Mouse (Mus musculus) neural tube, embryonic 15.5 days (tissue): ENCODE results near the gene Sept9. TPM values are rescaled to one million over a fixed set of nuclear protein-coding genes. Genes with fewer than 3 reads are reported as not detected.

Source experiments
- ATAC-seq: fragments of 200-750 bp; cut with Nextera tagmentation; 2 replicates; pipeline ENCODE4 v1.8.0; 2017; ENCODE audit warnings: mild to moderate bottlenecking, moderate TSS enrichment, moderate library complexity; ENCODE audit not compliant: low FRiP score
- H3K27ac ChIP-seq: fragments of 300-500 bp; sonication (generic); replicated peaks from 2 replicates; pipeline ENCODE4 v1.5.1; 2015; ENCODE audit warnings: mild to moderate bottlenecking, inconsistent platforms
- H3K27me3 ChIP-seq: fragments of 300-500 bp; sonication (generic); replicated peaks from 2 replicates; pipeline ENCODE4 v1.6.1; 2015; ENCODE audit warnings: inconsistent platforms
- H3K36me3 ChIP-seq: fragments of 300-500 bp; sonication (generic); 2 replicates; pipeline ENCODE4 v1.6.1; 2015; ENCODE audit warnings: inconsistent platforms
- H3K4me1 ChIP-seq: fragments of 300-500 bp; sonication (generic); 2 replicates; pipeline ENCODE4 v1.6.1; 2015; ENCODE audit warnings: inconsistent platforms
- H3K4me2 ChIP-seq: fragments of 300-500 bp; sonication (generic); 2 replicates; pipeline ENCODE4 v1.6.1; 2015; ENCODE audit warnings: inconsistent platforms, mild to moderate bottlenecking, moderate library complexity
- H3K4me3 ChIP-seq: fragments of 300-500 bp; sonication (generic); replicated peaks from 2 replicates; pipeline ENCODE4 v1.5.1; 2015; ENCODE audit warnings: mild to moderate bottlenecking, inconsistent platforms
- H3K9ac ChIP-seq: fragments of 300-500 bp; sonication (generic); replicated peaks from 2 replicates; pipeline ENCODE4 v1.6.1; 2015; ENCODE audit warnings: mild to moderate bottlenecking, inconsistent platforms
- H3K9me3 ChIP-seq: fragments of 300-500 bp; sonication (generic); replicated peaks from 2 replicates; pipeline ENCODE4 v1.6.1; 2016; ENCODE audit warnings: inconsistent platforms
- WGBS: fragments of 180-500 bp; shearing (Covaris S2); methylation state at CpG from one replicate; pipeline ENCODE4 v1.1.7; 2015; ENCODE audit warnings: mixed read lengths; 5-methylcytosine and 5-hydroxymethylcytosine counted together
- polyA plus RNA-seq: library from polyadenylated mRNA; unstranded; fragments of >200 nt; fragmentation: Nextera tagmentation; extraction: Ambion mirVana; gene quantifications from 2 replicates; pipeline ENCODE4 v1.2.1, GENCODE M21; 2015

Gene Sept9
- polyA plus RNA-seq, 1 experiment from 2014 or later: 92.2 TPM

- Histone ChIP-seq H3K9ac (no peak overlapping the region), H3K4me3 (no peak overlapping the region), H3K27me3 (no peaks in the 10 kb centered on the region), H3K4me2 (no peak overlapping the region), H3K9me3 (no peaks in the 10 kb centered on the region), H3K36me3 (no peaks in the 10 kb centered on the region), H3K27ac (peak overlapping the region; percentile 42), H3K4me1 (peaks cover 21% of the 10 kb centered on the region)
- no peak for ATAC-seq
- 80% methylated on average over 18 of the region's 18 CpGs for WGBS
Observed at GRCm38 (mm10) chr11:117249282-117249984, 50.0 kb downstream of the Sept9 start.

GRCm38 (mm10) chr11:117249985-117250928 is 50.8 kb downstream of the Sept9 start:
- Histone ChIP-seq H3K4me1 (peaks cover 21% of the 10 kb centered on the region), H3K4me2 (no peak overlapping the region), H3K9me3 (no peaks in the 10 kb centered on the region), H3K36me3 (no peaks in the 10 kb centered on the region), H3K4me3 (no peak overlapping the region), H3K27me3 (no peaks in the 10 kb centered on the region), H3K27ac (no peak overlapping the region), H3K9ac (no peak overlapping the region)
- ATAC-seq: no peak
- 88% methylated on average over 22 of the region's 22 CpGs for WGBS

DNA sequence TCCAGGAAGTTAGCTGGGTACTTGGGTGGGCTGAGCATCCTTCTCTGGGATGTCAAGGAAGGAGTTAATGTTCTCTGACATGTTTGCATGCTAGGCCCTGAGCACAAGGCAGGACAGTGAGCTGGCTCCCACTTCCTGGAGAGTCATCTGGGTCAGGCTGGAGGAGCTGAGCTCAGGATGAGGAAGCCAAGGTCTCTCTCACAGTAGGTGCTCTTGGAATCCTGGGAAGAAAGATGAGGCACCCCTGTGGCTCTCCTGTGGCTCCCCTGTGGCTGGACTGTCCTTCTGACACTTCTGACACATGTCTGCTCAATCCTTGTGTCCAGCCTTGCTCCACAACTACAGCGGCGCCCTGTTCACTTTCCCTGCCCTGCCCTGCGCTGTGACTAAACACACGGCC is 52.3 kb downstream of the Sept9 start:
- H3K4me1 ChIP-seq: peaks cover 29% of the 10 kb centered on the region
- no peak overlapping the region for H3K4me3 ChIP-seq
- no peaks in the 10 kb centered on the region for H3K9me3 ChIP-seq
- H3K36me3 ChIP-seq: no peaks in the 10 kb centered on the region
- no peaks in the 10 kb centered on the region for H3K27me3 ChIP-seq
- no peak overlapping the region for H3K4me2 ChIP-seq
- no peak for ATAC-seq
- H3K27ac ChIP-seq: no peak overlapping the region
- H3K9ac ChIP-seq: peak overlapping the region; percentile 14; the same call in 1 of the 2 replicates
- WGBS: 94% methylated on average over 4 of the region's 4 CpGs

DNA sequence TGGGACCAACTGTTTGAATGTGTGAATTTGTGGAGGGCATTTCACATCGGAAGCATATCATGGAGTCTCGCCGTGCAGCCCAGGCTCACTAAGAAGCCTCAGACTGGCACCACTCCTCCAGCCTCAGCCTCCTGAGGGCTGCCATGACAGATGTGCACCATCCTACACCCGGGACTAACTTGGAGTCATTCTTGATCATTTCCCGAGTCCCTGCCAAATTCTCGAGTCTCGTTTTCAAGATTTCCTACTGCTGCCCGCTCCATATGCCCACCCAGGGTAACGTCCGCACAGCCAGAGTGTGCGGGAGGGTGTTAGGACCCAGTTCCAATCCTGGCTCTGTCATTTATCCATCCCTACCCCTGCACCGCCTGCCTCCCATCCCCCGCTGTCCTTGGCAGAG is 53.4 kb downstream of the Sept9 start:
- H3K36me3 ChIP-seq: no peaks in the 10 kb centered on the region
- H3K9ac ChIP-seq: no peak overlapping the region
- H3K27ac ChIP-seq: no peak overlapping the region
- peaks cover 29% of the 10 kb centered on the region for H3K4me1 ChIP-seq
- H3K4me2 ChIP-seq: no peak overlapping the region
- no peaks in the 10 kb centered on the region for H3K9me3 ChIP-seq
- no peak for ATAC-seq
- H3K27me3 ChIP-seq: no peaks in the 10 kb centered on the region
- no peak overlapping the region for H3K4me3 ChIP-seq
- WGBS: 85% methylated on average over 13 of the region's 13 CpGs

DNA sequence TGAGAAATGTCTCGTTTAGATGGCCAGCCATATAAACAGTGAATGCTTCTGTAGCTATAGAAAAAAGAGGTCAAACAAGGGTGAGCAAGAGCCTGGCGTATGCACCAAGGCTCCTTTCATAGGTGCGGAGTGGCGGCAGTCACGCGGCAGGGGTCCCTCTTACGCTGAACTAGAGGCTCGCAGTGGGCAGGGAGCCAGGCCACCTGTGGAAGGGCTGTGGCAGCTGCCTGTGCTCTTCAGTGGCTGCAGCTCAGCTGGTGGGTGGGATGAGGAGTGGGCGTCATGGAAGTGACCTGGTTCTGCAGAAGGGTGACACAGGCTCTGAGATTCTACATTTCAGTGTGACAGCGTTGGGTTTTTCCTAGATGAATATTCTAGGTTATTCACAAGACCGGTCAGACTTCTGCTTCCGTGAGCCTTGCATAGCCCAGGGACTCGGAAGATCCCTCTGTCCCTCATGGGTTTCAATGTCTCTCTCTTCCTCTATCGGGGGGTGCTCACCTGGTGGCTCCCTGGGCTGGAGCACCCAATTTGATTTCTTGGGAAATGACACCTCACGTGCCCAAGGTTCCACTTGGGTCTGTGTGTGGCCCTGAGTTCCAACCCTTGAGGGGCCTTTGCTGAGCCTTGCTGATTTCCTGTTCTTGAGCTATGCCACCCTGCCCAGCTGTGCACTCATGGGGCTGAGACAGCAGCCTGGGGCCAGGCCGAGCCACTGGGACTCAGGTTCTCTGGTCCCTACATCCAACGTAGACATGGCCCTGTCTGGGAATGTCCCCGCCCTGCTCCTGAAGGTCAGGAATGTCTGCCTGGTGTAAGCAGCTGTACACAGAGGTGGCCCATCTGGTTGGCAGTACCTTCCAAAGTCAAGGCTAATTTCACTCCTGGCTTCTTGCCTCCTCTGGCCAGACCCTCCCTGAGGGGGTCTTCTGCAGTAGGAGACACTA is 55.0 kb downstream of the Sept9 start:
- Histone ChIP-seq H3K4me3 (no peak overlapping the region), H3K27me3 (no peaks in the 10 kb centered on the region), H3K27ac (no peak overlapping the region), H3K4me2 (no peak overlapping the region), H3K9me3 (no peaks in the 10 kb centered on the region), H3K9ac (no peak overlapping the region), H3K36me3 (no peaks in the 10 kb centered on the region), H3K4me1 (peaks cover 18% of the 10 kb centered on the region)
- 59% methylated on average over 18 of the region's 18 CpGs for WGBS
- ATAC-seq: no peak

- ATAC-seq: no peak
- H3K9me3 ChIP-seq: no peaks in the 10 kb centered on the region
- H3K27me3 ChIP-seq: no peaks in the 10 kb centered on the region
- peaks cover 15% of the 10 kb centered on the region for H3K4me1 ChIP-seq
- H3K9ac ChIP-seq: no peak overlapping the region
- H3K4me2 ChIP-seq: no peak overlapping the region
- no peaks in the 10 kb centered on the region for H3K36me3 ChIP-seq
- H3K27ac ChIP-seq: no peak overlapping the region
- H3K4me3 ChIP-seq: no peak overlapping the region
- 81% methylated on average over 3 of the region's 3 CpGs for WGBS
Observed at GRCm38 (mm10) chr11:117255108-117255489, 55.6 kb downstream of the Sept9 start.

DNA sequence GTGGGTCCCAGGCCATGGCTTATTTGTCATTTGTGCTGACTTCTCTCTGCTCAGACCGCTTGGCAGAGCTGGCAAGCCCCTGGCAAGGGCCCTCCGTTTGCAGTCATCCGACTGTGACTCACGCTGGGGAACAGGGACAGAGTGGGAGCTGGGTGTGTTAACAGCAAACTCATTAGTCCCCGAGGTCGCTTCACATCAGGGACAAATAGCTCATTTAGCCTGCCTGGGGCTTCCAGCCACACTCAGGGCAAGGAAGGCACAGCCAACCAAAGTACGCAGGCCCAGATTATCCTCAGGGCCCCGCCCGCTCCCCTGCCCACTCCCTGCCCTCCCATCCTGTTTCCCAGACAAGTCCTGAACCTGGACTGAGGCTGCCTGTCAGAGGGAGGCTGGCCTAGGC is 56.6 kb downstream of the Sept9 start:
- Histone ChIP-seq H3K36me3 (no peaks in the 10 kb centered on the region), H3K27ac (no peak overlapping the region), H3K4me2 (no peak overlapping the region), H3K4me3 (no peak overlapping the region), H3K9ac (no peak overlapping the region), H3K4me1 (peaks cover 15% of the 10 kb centered on the region), H3K27me3 (no peaks in the 10 kb centered on the region), H3K9me3 (no peaks in the 10 kb centered on the region)
- 39% methylated on average over 9 of the region's 9 CpGs for WGBS
- no peak for ATAC-seq

GRCm38 (mm10) chr11:117256840-117257239 is 57.4 kb downstream of the Sept9 start:
- no peaks in the 10 kb centered on the region for H3K36me3 ChIP-seq
- 94% methylated on average over 6 of the region's 6 CpGs for WGBS
- no peak overlapping the region for H3K27ac ChIP-seq
- no peaks in the 10 kb centered on the region for H3K9me3 ChIP-seq
- peaks cover 15% of the 10 kb centered on the region for H3K4me1 ChIP-seq
- no peak for ATAC-seq
- H3K9ac ChIP-seq: no peak overlapping the region
- no peaks in the 10 kb centered on the region for H3K27me3 ChIP-seq
- no peak overlapping the region for H3K4me2 ChIP-seq
- H3K4me3 ChIP-seq: no peak overlapping the region

DNA sequence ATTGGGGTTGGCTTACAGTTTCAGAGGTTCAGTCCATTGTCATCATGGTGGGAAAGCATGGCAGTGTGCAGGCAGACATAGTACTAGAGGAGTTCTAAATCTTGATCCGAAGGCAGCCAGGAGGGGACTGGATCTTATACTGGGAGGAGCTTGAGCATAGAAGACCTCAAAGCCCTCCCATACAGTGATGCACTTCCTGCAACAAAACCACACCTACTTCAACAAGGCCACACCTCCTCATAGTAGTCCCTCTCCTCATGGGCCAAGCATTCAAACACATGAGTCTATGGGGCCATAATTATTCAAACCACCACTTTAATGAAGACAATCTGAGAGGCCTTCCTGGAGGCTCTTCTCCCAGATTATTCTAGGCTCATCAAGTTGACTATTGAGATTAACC is 57.8 kb downstream of the Sept9 start:
- Histone ChIP-seq H3K4me1 (peaks cover 15% of the 10 kb centered on the region), H3K4me2 (no peak overlapping the region), H3K9ac (no peak overlapping the region), H3K27me3 (no peaks in the 10 kb centered on the region), H3K4me3 (no peak overlapping the region), H3K27ac (no peak overlapping the region), H3K36me3 (no peaks in the 10 kb centered on the region), H3K9me3 (no peaks in the 10 kb centered on the region)
- 94% methylated on average over 1 of the region's 1 CpGs for WGBS
- no peak for ATAC-seq

- H3K4me2 ChIP-seq: no peak overlapping the region
- H3K9me3 ChIP-seq: no peaks in the 10 kb centered on the region
- H3K4me3 ChIP-seq: no peak overlapping the region
- no peak overlapping the region for H3K9ac ChIP-seq
- H3K36me3 ChIP-seq: no peaks in the 10 kb centered on the region
- no peaks in the 10 kb centered on the region for H3K27me3 ChIP-seq
- no peak for ATAC-seq
- peaks cover 15% of the 10 kb centered on the region for H3K4me1 ChIP-seq
- H3K27ac ChIP-seq: no peak overlapping the region
Observed at GRCm38 (mm10) chr11:117257842-117258241, 58.4 kb downstream of the Sept9 start.

- Histone ChIP-seq H3K4me1 (peaks cover 17% of the 10 kb centered on the region), H3K9ac (no peak overlapping the region), H3K4me3 (no peak overlapping the region), H3K27me3 (no peaks in the 10 kb centered on the region), H3K4me2 (no peak overlapping the region), H3K27ac (no peak overlapping the region), H3K9me3 (no peaks in the 10 kb centered on the region), H3K36me3 (no peaks in the 10 kb centered on the region)
- WGBS: 82% methylated on average over 9 of the region's 9 CpGs
- no peak for ATAC-seq
Observed at GRCm38 (mm10) chr11:117259178-117259960, 59.9 kb downstream of the Sept9 start.
